Mouse (Mus musculus): ENCODE data around the gene Rock2.

Rock2 gene

DNA sequence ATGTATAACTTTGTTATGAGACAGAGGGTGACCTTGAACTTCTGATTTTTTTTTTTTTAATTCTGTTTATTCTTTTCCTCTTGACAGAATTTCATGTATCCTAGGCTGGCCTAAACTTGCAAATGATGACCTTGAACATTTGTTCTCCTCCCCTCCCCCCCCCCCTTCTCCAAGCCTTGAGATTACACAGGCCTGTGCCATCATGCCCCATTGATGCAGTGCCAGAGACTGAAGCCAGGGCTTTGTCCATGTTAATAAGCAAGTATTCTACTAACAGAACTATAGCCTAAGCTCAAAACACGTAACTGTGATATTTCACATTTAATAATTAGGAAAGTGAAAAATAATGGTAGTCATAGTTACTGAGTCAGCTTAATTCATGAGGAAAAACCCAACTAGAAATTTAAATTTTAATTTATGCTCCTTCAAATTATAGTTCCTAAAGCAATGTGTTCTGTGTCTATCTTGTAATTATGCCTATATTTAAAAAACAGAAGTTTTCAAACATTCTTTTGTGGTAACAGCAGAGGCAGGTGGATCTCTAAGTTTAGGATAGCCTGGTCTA lies 12.7 kb downstream of the Rock2 start:
- no peak for DNase-seq

DNA sequence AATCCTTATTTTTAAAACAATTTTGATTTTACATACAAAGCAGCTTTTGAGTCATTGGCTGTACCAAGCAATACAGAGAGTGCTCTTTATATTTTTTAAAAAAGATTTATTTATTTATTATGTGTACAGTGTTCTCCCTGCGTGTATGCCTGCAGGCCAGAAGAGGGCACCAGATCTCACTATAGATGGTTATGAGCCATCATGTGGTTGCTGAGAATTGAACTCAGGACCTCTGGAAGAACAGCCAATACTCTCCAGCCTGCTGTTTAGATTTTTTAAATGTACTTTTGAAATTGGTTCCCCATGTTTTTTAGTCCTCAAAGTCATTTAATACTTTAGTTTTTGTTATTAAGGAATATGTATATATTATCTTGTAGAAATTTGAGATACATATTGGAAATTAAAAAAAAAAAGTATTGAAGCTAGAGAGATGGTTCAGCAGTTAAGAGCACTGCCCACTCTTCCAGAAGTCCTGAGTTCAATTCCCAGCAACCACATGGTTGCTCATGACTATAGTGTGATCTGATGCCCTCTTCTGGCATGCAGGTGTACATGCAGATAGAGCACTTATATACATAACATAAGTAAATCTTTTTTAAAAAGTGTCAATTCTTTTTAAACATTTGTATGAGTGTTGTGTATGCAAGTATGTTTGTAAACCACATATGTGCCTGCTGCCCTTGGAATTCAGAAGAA lies 13.4 kb downstream of the Rock2 start:
- no peak for DNase-seq

GRCm38 (mm10) chr12:16911524-16911923 lies 16.8 kb downstream of the Rock2 start:
- DNase-seq = no peak

DNA sequence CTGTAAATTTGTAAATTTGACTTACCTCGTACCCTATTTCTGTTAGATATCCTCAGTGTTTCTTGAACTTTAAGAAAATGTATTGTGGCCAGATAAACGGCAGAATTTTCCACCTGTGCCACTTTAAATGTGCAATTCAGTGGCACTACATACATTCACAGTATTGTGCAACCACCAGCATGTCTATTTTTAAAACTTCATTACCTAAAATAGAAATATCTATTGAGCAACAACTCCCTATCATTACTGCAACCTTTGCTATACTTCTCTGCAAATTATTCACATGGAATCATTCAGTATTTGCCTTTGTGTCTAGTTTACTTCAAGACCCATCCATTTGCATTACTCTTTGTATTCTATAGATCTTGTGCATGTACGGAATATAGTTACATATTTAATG lies 17.9 kb downstream of the Rock2 start:
- DNase-seq = no peak

DNA sequence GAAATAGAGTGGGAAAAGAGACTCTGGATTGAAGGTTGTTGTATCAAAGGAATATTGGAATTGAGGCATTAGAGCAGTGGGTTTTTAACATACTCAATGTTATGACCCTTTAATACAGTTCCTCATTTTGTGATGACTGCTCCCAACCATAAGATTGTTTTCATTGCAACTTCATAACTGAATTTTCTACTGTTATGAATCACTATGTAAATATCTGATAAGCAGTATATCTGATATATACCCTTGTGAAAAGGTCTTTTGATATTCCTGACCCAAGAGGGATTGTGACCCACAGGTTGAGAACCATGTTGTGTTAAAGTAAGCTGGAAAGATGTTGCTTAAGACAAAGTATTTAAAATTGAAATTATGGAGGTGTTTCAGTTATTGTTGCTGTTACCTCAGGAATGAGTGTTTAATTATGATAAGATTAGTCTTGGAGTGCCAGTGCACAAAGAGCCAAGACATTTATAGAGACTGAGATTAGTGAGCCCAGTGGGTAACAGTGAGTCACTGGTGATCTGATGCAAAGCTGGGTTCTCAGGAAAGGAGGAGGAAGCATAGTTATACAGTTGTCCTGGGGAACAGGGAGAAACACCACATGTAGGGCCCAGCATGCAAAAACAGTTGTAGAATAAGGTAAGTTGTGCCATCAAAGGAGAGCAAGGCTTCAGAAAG lies 25.6 kb downstream of the Rock2 start:
- no peak for DNase-seq

DNA sequence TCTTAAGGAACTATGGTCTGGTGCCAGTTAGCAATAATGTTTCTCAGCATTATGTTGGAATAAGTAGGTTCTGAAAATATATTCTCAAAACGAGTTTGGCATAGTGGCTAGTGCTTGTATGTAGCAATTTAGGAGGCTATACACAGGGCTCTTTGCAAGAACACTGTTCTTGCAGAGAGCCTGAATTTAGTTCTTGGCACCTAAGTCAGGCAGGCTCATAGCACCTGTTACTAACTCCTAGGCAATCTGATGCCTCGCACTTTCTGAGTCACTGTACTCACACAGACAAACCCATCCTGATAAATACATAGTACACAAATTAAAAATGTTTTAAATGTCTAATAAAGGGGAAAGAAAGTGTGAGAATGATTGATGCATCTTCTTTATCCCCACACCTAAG lies 33.2 kb downstream of the Rock2 start:
- DNase-seq = no peak

DNA sequence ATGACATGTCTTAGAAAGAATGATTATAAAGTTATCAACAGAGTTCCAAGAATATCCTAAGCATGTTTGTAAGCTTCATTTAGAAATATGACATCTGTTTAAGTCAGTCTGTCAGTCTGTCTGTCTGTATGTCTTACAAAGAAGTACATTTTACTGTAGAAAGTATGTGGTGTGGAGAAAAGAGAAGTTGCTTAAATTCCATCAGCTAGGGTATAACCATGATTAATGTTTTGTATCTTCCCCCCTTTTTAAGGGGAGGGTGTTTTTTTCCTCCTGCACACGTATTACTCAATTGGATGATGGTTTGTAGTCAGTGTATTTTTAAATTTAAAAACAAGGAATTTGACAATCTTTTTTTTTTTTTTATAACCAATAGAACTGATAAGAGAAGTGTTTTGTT lies 39.7 kb downstream of the Rock2 start:
- DNase-seq = no peak

GRCm38 (mm10) chr12:16941976-16942375 lies 47.3 kb downstream of the Rock2 start:
- DNase-seq = no peak

DNA sequence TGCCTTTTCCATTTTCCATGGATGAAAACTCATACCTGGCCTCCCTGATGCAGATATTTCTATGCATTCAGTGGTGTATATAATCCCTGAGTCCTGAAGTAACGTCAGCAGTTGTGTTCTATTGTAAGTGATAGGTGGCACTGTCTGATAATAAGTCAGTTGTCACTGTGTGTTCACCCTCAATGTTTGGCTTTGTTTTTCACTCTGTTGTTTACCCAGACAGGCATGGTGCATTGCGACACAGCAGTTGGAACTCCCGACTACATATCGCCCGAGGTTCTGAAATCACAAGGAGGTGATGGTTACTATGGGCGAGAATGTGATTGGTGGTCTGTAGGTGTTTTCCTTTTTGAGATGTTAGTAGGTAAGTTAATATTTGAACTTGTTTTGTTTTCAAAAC lies 53.5 kb downstream of the Rock2 start:
- DNase-seq = no peak

DNA sequence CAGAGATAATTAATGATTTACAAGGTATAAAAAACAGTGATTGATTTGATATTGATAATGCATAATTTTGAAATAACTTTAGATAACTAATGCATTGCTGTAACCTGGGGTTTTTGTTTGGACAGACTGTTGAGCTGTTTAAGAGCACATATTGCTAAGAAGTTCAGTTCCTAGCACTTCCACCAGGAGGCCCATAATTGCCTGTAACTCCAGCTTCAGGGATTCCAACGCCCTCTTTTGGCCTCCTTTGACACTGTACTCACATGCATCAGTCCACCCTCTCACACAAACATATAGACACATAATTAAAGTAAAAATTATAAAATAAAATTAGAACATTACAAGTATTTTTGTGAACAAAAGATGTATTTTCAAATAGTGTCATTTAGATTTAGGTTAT lies 64.2 kb downstream of the Rock2 start:
- DNase-seq = peak in 1 of 2 experiments; percentile 26

DNA sequence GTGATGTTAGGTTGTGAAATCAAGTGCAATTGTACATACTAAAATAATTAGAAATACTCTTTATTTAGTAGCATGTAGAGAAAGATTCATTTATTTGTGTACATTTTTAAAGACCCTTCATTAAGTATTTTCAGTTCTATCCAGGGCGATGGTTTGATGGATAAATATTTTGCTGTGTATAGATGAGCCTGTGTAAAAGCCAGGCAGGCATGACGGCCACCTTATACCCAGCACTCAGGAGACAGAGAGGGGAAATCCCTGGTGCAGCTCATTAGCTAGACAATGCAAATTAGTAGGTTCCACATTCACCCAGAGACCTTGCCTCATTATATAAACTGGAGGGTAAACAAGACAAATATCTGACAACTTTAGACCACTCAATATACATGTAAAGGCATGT lies 68.7 kb downstream of the Rock2 start:
- no peak for DNase-seq

DNA sequence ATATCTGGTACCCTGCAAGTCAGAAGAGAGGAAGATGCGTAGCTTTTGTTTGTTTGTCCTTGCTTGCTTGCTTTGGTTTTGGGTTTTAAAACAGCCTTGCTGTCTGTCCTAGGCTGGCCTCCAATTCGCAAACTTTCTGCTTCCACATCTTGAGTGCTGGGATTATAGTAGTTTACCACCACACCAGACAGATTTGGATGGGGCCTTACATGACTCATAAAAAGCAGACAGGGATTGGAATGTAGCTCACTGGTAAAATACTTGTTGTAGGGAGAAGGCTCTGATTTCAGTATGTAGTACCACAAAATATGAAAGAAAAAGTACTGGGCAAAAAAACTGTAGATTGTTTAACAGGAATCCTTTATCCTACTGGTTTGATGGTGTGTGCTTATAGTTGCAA lies 72.1 kb downstream of the Rock2 start:
- no peak for DNase-seq

GRCm38 (mm10) chr12:16977120-16977519 lies 82.4 kb downstream of the Rock2 start:
- DNase-seq = no peak

DNA sequence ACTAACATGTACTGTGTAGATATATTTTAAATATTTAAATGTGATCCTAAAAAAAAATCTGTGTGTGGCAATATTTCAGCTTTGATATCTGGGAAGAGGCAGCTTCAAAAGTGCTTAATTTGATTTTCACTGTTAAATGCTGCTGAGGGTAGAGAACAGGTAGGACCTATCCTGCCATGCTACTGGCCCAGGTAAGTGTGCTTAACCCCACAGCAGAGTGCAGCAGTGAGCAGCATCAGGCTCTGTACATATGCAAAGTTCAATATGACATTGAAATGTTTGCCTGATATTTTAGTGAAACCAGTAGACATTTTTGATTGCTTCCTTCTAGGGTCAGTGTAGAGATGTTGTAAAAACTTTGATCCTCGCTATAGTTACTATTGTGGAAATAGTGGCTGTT lies 91.1 kb downstream of the Rock2 start:
- no peak for DNase-seq

DNA sequence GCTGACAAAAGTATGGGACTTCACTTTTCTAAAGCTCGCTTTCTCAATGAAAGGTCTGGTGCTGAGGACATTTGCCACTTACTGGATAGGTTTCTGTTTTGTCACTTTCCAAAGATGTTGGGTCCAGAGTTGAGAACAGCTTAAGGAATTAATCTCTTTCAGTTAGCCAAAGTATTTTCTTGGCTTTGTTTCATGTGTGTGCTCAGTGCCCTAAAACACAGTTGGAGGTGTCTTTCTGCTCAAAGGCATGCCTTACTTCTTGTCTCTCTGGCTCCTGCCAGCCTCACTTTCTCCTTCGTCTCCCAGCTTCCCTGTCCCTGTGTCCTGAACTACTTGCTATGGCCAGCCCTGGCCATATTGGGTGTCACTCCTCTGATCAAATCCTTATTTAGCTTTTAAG lies 96.7 kb downstream of the Rock2 start:
- DNase-seq = no peak

DNA sequence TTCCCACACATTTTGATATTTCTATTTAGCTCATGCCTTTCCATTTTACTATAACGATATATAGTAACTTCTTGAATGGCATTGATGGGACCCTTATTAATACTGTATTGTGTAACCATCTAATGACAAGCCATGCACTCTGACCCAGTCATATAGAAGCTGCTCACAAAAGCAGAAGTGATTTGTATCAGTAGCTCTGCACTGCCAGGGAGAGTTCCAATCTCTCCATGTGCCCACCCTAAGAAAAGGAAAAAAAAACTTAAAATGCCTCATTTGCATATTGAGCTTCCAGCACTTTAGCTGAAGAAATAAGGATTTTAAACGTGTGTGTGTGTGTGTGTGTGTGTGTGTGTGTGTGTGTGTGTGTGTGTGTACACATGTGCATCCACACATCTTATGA lies 97.7 kb downstream of the Rock2 start:
- no peak for DNase-seq

GRCm38 (mm10) chr12:16994291-16994690 lies 99.6 kb downstream of the Rock2 start:
- DNase-seq = no peak

GRCm38 (mm10) chr12:16996281-16996680 lies 101.6 kb downstream of the Rock2 start:
- DNase-seq = no peak

GRCm38 (mm10) chr12:16996886-16997462 lies 102.3 kb downstream of the Rock2 start:
- no peak for DNase-seq

GRCm38 (mm10) chr12:16999146-16999545 lies 104.5 kb downstream of the Rock2 start:
- peak in 1 of 2 experiments; percentile 35 for DNase-seq

DNA sequence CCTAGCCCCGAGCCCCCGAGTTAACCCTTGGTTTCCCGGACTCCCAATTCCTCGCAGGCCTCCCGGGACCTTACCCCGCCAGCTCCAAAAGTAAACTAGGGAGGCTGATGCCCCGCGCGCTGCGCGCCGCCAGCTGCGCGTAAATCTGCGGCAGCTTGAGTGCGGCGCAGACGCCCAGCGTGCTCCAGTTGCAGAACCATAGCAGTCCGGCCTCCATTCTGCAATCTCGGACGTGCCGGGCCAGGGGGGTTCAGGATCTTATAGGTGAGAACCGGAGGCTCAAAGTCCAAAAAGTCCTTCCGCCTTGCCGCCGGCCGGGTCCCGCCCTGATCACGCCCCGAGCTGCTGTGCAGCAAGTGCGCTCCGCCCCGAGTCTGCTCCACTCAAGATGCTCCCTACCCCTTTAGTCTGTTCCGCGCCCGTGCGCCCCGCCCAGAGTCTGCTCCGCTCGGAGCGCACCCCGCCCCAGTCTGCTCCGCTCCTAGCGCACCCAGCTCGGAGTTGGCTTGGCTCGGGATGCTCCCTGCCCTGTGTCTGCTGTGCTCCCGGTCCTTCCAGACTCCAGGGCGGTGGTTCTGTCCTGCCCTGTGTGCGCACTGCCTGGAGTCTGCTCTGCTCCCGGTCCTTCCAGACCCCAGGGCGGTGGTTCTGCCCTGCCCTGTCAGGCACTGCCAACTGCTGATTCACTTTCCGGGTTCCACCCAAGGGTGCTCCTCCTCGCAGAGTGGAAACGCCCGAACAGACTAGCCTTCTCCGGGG lies 105.2 kb downstream of the Rock2 start, which contains the start of gene Pqlc3:
Gene Pqlc3, minus strand, starts transcription at position 670 of the 759 bp plus-strand sequence.
- peak; percentile 92 to 93 for DNase-seq

DNA sequence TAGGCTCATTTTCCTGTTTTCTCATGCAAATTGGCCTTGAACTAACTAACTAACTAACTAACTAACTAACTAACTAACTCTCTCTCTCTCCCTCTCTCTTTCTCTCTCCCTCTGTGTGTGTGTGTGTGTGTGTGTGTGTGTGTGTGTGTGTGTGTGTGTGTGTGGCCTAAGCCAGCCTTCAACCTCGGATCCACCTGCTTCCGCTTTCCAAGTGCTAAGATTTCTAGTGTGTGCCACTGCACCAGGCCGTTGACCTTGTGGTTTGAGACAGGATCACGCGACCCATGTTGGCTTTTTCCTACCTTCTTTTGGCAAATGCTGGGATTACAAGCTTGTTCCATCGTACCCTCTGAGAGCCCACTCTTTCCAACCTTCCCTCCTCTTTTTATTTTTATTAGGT lies 105.9 kb downstream of the Rock2 start:
- peak in 1 of 2 experiments; percentile 29 for DNase-seq

DNA sequence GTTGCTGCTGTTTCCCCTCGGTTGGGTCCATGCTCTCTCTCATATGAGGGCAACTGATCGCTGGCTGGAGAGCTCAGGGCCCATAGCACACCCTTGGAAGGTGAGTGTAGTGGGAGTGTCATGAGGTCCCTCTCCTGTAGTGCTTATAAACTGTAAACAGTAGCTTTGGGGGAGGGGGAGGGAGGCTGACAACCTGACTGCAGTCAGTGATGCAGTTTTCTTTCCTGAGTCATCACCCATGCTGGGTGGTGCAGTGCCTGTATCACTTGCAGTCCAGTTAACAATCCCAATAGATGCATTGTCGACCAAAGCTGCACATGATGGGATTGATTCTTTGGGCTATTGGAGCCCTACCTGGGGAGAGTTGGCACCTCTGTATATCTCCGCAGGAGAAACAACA lies 106.5 kb downstream of the Rock2 start:
- DNase-seq = no peak
